Mouse (Mus musculus) lung, postnatal 14 days (tissue): Measurements from ENCODE around the gene Dock1.
A peak's percentile ranks its signal among the peaks of the same experiment; 100 is the strongest.

Experiments
- DNase-seq: peaks from one replicate; pipeline ENCODE4 v3.0.0; 2021

The Dock1 gene

GRCm38 (mm10) chr7:135195631-135196030 is 525.2 kb downstream of the Dock1 start:
- no peak for DNase-seq

GRCm38 (mm10) chr7:135196828-135197227 is 526.4 kb downstream of the Dock1 start:
- no peak for DNase-seq

- no peak for DNase-seq
Observed at GRCm38 (mm10) chr7:135203920-135204319, 533.5 kb downstream of the Dock1 start.

GRCm38 (mm10) chr7:135205111-135205510 is 534.7 kb downstream of the Dock1 start:
- DNase-seq = no peak

GRCm38 (mm10) chr7:135208947-135209567 is 538.6 kb downstream of the Dock1 start:
- no peak for DNase-seq

GRCm38 (mm10) chr7:135210296-135210695 is 539.8 kb downstream of the Dock1 start:
- DNase-seq = no peak

GRCm38 (mm10) chr7:135210831-135211230 is 540.4 kb downstream of the Dock1 start:
- no peak for DNase-seq

GRCm38 (mm10) chr7:135212505-135212904 is 542.1 kb downstream of the Dock1 start:
- peak; percentile 54 for DNase-seq

- DNase-seq = no peak
Observed at GRCm38 (mm10) chr7:135221475-135221874, 551.0 kb downstream of the Dock1 start.
